Mouse (Mus musculus): ENCODE data around the gene H2al1c.
"Not testable (repeated sequence)": the region's sequence is repeated elsewhere in the genome, so short reads cannot be mapped to it uniquely, and the experiment has no call there.

H2al1c gene

DNA sequence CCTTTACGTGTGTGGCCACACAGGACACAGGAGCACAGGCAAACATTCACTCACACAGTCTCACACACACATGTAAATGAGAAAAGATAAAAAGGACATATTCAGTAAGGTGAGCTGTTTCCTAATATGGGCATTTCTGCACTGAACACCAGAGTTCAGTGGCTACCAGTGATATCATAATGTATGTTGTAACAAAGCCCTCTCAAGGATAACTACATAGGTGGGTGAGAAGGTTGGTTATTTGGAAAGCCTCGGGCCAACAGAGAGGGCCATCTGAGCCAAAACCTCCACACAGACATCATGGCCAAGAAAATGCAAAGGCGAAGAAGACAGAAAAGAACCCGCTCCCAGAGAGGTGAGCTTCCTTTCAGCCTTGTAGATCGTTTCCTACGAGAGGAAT, at the start of gene H2al1c:
Gene H2al1c (plus strand): TSS at position 301 of the 400 bp plus-strand sequence.
- not testable (repeated sequence) for DNase-seq (ENCODE audit: low spot score)

- no peak for DNase-seq (ENCODE audit: low spot score)
Observed at GRCm38 (mm10) chrX:11264918-11265317, 40.5 kb upstream of the H2al1c start.

DNA sequence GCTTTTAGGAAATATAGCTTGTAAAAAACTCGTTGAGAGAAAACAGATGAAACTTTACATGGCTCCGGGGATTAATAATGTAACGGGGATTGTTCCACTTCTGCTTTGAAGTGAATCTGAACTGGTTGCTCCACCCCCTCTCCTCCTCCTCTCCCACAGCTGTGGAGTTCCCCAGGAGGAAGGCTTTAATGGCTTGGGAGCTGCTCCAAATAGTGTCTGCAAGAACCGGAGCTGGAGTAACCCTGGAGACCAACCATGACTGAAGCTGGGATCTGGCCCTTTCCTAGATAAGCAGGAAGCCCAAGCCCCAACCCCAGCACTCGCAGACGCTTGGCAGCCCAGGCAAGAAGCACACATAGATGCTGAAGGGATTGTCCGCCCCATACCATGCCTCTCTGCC, 37.7 kb upstream of the H2al1c start:
- no peak for DNase-seq (ENCODE audit: low spot score)

DNA sequence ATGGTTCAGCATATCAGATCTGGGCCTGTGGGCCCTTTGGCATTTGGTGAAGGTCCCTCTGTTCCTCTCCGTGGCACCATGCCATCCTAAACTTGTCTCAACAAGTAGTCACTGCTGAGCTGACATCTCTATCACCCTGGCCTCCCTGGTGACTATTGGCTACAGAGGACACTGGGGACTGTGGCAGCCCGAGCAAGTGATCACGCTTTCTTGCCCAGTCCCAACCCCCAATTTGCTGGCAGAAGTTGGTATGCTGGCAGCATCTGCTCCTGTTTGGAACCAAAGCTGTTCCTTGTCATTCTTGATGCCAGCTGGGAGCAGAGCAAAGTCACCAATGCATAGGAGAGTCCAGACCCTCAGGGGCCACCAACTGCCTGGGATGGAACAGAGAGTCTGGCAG, 36.4 kb upstream of the H2al1c start:
- no peak for DNase-seq (ENCODE audit: low spot score)

GRCm38 (mm10) chrX:11273190-11273589, 32.3 kb upstream of the H2al1c start:
- no peak for DNase-seq (ENCODE audit: low spot score)

- DNase-seq (ENCODE audit: low spot score) = no peak
Observed at GRCm38 (mm10) chrX:11277083-11277482, 28.4 kb upstream of the H2al1c start.

- DNase-seq (ENCODE audit: low spot score) = no peak
Observed at GRCm38 (mm10) chrX:11280741-11281140, 24.7 kb upstream of the H2al1c start.

- no peak for DNase-seq (ENCODE audit: low spot score)
Observed at GRCm38 (mm10) chrX:11288306-11288882, 17.1 kb upstream of the H2al1c start.

DNA sequence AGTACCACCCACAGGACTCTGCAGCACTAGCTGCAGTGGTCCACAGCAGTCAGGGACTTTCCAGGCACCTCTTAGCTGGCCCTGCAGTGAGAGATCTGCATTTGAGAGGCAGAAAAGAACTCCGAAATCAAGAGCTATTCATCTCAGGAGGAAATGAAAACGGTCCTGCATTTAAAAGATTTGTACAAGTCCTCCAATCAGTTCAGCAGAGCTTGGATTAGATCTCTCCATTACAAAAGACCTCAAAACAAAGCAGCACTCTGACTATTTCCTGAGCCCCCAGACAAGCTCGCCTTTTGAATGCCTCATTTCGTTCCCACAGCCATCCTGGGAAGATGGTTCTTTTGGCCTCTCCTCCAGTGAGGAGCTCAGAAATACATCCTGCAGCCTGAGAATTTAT, 16.2 kb upstream of the H2al1c start:
- DNase-seq (ENCODE audit: low spot score) = no peak

GRCm38 (mm10) chrX:11298957-11299356, 6.5 kb upstream of the H2al1c start, which contains the start of gene H2al1a:
Gene H2al1a (plus strand): TSS chrX:11299257.
- DNase-seq (ENCODE audit: low spot score) = not testable (repeated sequence)

GRCm38 (mm10) chrX:11302132-11302531, 3.3 kb upstream of the H2al1c start, which contains the start of gene H2al1b:
Gene H2al1b (plus strand): TSS chrX:11302432.
- not testable (repeated sequence) for DNase-seq (ENCODE audit: low spot score)

DNA sequence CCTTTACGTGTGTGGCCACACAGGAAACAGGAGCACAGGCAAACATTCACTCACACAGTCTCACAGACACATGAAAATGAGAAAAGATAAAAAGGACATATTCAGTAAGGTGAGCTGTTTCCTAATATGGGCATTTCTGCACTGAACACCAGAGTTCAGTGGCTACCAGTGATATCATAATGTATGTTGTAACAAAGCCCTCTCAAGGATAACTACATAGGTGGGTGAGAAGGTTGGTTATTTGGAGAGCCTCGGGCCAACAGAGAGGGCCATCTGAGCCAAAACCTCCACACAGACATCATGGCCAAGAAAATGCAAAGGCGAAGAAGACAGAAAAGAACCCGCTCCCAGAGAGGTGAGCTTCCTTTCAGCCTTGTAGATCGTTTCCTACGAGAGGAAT, 3.1 kb downstream of the H2al1c start, which contains the start of gene H2al1d:
Gene H2al1d (plus strand): TSS at position 301 of the 400 bp plus-strand sequence.
- DNase-seq (ENCODE audit: low spot score) = not testable (repeated sequence)

GRCm38 (mm10) chrX:11311634-11312033, 6.2 kb downstream of the H2al1c start, which contains the start of gene H2al1e:
Gene H2al1e (plus strand): TSS chrX:11311934.
- not testable (repeated sequence) for DNase-seq (ENCODE audit: low spot score)

GRCm38 (mm10) chrX:11314858-11315257, 9.4 kb downstream of the H2al1c start, which contains the start of gene H2al1f:
Gene H2al1f (plus strand): TSS chrX:11315158.
- not testable (repeated sequence) for DNase-seq (ENCODE audit: low spot score)

DNA sequence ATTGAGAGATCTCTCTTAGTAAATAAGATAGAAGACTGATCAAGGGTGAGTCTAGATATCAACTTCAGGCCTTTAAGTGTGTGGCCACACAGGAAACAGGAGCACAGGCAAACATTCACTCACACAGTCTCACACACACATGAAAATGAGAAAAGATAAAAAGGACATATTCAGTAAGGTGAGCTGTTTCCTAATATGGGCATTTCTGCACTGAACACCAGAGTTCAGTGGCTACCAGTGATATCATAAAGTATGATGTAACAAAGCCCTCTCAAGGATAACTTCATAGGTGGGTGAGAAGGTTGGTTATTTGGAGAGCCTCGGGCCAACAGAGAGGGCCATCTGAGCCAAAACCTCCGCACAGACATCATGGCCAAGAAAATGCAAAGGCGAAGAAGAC, 12.5 kb downstream of the H2al1c start, which contains the start of gene H2al1g:
Gene H2al1g (plus strand): TSS at position 301 of the 400 bp plus-strand sequence.
- DNase-seq (ENCODE audit: low spot score) = not testable (repeated sequence)

DNA sequence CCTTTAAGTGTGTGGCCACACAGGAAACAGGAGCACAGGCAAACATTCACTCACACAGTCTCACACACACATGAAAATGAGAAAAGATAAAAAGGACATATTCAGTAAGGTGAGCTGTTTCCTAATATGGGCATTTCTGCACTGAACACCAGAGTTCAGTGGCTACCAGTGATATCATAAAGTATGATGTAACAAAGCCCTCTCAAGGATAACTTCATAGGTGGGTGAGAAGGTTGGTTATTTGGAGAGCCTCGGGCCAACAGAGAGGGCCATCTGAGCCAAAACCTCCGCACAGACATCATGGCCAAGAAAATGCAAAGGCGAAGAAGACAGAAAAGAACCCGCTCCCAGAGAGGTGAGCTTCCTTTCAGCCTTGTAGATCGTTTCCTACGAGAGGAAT, 15.7 kb downstream of the H2al1c start, which contains the start of gene H2al1h:
Gene H2al1h (plus strand): TSS at position 301 of the 400 bp plus-strand sequence.
- not testable (repeated sequence) for DNase-seq (ENCODE audit: low spot score)

DNA sequence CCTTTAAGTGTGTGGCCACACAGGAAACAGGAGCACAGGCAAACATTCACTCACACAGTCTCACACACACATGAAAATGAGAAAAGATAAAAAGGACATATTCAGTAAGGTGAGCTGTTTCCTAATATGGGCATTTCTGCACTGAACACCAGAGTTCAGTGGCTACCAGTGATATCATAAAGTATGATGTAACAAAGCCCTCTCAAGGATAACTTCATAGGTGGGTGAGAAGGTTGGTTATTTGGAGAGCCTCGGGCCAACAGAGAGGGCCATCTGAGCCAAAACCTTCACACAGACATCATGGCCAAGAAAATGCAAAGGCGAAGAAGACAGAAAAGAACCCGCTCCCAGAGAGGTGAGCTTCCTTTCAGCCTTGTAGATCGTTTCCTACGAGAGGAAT, 18.9 kb downstream of the H2al1c start, which contains the start of gene H2al1i:
Gene H2al1i (plus strand): TSS at position 301 of the 400 bp plus-strand sequence.
- DNase-seq (ENCODE audit: low spot score) = not testable (repeated sequence)

- not testable (repeated sequence) for DNase-seq (ENCODE audit: low spot score)
Observed at GRCm38 (mm10) chrX:11327522-11327921, 22.1 kb downstream of the H2al1c start, which contains the start of gene H2al1j. Gene H2al1j (plus strand): TSS chrX:11327822.

DNA sequence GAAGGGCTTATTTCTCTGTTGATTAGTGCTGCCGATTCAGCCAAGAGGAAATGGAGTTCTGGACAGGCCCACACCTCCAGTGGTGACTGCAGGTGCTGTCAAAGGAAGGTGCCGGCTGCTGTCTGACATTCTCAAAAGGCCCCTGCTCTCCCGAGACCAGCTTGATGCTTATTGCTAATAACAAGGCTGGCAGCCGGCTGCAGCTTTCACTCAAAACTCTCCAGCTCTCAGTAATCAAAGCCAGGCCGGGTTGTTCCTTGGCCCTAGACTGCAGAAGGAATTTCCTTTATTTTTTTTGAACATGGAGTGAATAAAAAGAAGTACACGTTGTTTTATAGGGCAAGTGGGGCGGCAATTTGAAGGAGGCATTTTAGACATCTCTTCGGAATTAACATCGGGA, 40.3 kb downstream of the H2al1c start:
- no peak for DNase-seq (ENCODE audit: low spot score)

DNA sequence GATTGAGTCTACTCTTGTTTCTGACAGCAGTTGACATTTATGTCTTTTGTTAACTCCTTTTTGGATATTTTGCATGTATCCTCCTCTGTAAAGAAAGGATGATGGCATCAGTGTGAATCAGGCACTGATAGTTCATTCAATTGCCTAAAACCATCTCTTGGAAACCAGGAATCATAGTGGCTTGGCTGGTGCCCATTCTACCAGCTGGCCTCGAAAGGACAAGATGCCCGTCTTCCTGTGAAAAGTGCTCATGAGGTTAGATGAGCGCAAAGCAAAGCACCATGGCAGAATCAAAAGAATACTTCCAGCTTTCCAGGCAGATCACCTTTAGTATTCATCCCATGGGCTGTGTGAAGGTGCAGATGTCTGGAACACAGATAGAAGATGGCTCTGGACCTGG, 41.3 kb downstream of the H2al1c start:
- DNase-seq (ENCODE audit: low spot score) = no peak

Measured in left cerebral cortex, adult 11 months (tissue).